Mouse (Mus musculus): ENCODE measurements around the gene Tmem200b.

DNA sequence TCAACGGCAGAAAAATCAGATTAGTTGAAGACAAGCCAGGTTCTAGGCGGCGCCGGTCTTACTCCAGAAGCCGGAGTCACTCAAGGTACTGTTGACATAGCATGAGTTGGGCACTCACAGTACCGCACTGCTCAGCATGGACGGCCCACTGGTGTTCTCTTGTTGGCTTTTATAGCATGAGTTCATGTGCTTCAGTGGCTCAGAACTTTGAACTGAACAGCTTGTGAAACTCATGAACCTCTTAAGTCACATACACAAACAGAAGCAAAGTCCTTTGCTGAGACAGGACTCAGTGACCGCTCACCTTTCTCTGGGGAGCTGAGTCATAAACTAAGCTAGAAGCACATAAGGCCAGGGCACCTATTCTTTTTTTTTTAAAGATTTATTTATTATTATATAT, 23.8 kb upstream of the Tmem200b start:
- TF ChIP-seq POLR2A (IDR thresholded peaks at IDR 0.05; ENCODE audit: borderline replicate concordance, low read depth, low read length) (no peak), CTCF (IDR thresholded peaks at IDR 0.05; ENCODE audit: low read depth, low read length) (no peak)

All from bone marrow macrophage, adult 2 months (primary cell).